Mouse (Mus musculus): ENCODE results near the gene Mrps17.

DNA sequence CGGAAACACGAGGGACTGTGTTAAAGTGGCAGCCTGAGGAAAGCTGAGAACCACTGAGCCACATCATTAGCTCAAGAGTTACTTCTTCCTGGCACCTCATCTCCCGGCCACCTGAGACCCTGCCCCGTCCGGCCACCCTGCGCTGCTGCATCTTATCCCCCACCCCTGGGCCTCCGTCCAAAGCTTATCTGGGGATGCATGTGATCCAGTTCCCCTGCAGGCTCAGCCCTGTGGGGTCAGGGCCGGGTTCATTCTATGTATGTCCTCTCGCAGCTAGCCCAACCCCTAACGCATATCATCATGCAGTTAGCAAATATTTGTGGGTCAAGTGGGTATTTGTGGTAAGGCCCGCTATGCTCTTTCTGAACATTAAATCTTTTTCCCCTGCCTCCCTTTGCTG is 14.0 kb downstream of the Mrps17 start:
- TF ChIP-seq CTCF (IDR thresholded peaks at IDR 0.05; ENCODE audit: low read depth, low read length) (no peak), POLR2A (IDR thresholded peaks at IDR 0.05; ENCODE audit: insufficient read depth, low read length) (no peak), EP300 (IDR thresholded peaks at IDR 0.05; ENCODE audit: insufficient read depth, low read depth, low read length) (no peak)
